Mouse (Mus musculus) adrenal gland, adult 8-10 months (tissue): ENCODE results near the gene Slc7a11. TPM values are rescaled to one million over a fixed set of nuclear protein-coding genes. Genes with fewer than 3 reads are reported as not detected.
"Not testable (repeated sequence)": the region's sequence is repeated elsewhere in the genome, so short reads cannot be mapped to it uniquely, and the experiment has no call there.

Experiments
- DNase-seq: peaks from one replicate; pipeline ENCODE4 v3.0.0; 2022
- total RNA-seq, 4 experiments: library from RNA; stranded (reverse); gene quantifications; 2 replicates each; pipeline ENCODE4 v1.2.4; 2022

Slc7a11 gene
- total RNA-seq: under 1 TPM; 0.52 to 0.78 (median 0.61) TPM

GRCm38 (mm10) chr3:50443421-50443916, at the start of gene Slc7a11:
TSS of gene Slc7a11 (minus strand) at chr3:50443614.
- peak; percentile 13 for DNase-seq

- DNase-seq: no peak
These were observed 48.3 kb upstream of the Slc7a11 start for GRCm38 (mm10) chr3:50491678-50492077.

- DNase-seq: no peak
These were observed 40.7 kb upstream of the Slc7a11 start for GRCm38 (mm10) chr3:50484076-50484475.

GRCm38 (mm10) chr3:50462223-50462622, 18.8 kb upstream of the Slc7a11 start:
- no peak for DNase-seq

GRCm38 (mm10) chr3:50457136-50457535, 13.7 kb upstream of the Slc7a11 start:
- DNase-seq: no peak

- peak; percentile 6 for DNase-seq
These were observed 13.2 kb upstream of the Slc7a11 start for GRCm38 (mm10) chr3:50456564-50456963.

GRCm38 (mm10) chr3:50456023-50456422, 12.6 kb upstream of the Slc7a11 start:
- DNase-seq: no peak

- DNase-seq: no peak
These were observed 1.8 kb upstream of the Slc7a11 start for GRCm38 (mm10) chr3:50445050-50445775.

- no peak for DNase-seq
These were observed 528 bp upstream of the Slc7a11 start for GRCm38 (mm10) chr3:50443942-50444341.

- no peak for DNase-seq
These were observed 797 bp downstream of the Slc7a11 start for GRCm38 (mm10) chr3:50442341-50443292.

GRCm38 (mm10) chr3:50441330-50441729, 2.1 kb downstream of the Slc7a11 start:
- DNase-seq: no peak

GRCm38 (mm10) chr3:50440409-50440808, 3.0 kb downstream of the Slc7a11 start:
- no peak for DNase-seq

GRCm38 (mm10) chr3:50439429-50439828, 4.0 kb downstream of the Slc7a11 start:
- no peak for DNase-seq

- DNase-seq: no peak
These were observed 4.7 kb downstream of the Slc7a11 start for GRCm38 (mm10) chr3:50438520-50439253.

- DNase-seq: not testable (repeated sequence)
These were observed 5.3 kb downstream of the Slc7a11 start for GRCm38 (mm10) chr3:50438081-50438480.

GRCm38 (mm10) chr3:50436409-50436808, 7.0 kb downstream of the Slc7a11 start:
- not testable (repeated sequence) for DNase-seq

- DNase-seq: no peak
These were observed 9.6 kb downstream of the Slc7a11 start for GRCm38 (mm10) chr3:50433831-50434230.

- DNase-seq: no peak
These were observed 12.6 kb downstream of the Slc7a11 start for GRCm38 (mm10) chr3:50430811-50431210.

GRCm38 (mm10) chr3:50421480-50422277, 21.7 kb downstream of the Slc7a11 start:
- DNase-seq: no peak

- no peak for DNase-seq
These were observed 24.3 kb downstream of the Slc7a11 start for GRCm38 (mm10) chr3:50419161-50419560.

- DNase-seq: no peak
These were observed 36.6 kb downstream of the Slc7a11 start for GRCm38 (mm10) chr3:50406771-50407170.

- no peak for DNase-seq
These were observed 37.5 kb downstream of the Slc7a11 start for GRCm38 (mm10) chr3:50405915-50406314.
